Mouse (Mus musculus) 416B (cell line): Measurements from ENCODE around the gene Olfr790.
A peak's percentile ranks its signal among the peaks of the same experiment; 100 is the strongest.

ENCODE experiments used
- DNase-seq: peaks from one replicate; pipeline ENCODE4 v3.0.0; 2011; ENCODE audit warnings: low read depth

The Olfr790 gene

DNA sequence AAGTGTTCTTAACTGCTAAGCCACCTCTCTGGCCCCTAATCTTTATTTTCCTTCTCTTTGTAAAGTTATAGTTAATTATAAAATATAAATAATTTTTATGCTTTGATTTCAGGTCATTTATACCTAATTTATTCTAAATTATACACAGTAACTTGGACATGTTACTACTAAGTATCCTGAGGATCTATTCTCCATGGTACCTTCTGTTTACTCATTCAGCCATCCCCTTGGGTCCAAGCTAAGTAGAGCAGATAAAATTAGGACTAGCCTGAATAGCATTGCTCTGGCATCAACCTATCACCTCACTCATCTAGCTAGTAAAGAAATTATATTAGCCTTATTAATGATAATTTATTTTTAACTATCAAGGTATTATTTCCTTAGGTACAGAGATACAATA is at the start of gene Olfr790:
TSS of gene Olfr790 (plus strand) at position 301 of the 400 bp plus-strand sequence.
- no peak for DNase-seq

DNA sequence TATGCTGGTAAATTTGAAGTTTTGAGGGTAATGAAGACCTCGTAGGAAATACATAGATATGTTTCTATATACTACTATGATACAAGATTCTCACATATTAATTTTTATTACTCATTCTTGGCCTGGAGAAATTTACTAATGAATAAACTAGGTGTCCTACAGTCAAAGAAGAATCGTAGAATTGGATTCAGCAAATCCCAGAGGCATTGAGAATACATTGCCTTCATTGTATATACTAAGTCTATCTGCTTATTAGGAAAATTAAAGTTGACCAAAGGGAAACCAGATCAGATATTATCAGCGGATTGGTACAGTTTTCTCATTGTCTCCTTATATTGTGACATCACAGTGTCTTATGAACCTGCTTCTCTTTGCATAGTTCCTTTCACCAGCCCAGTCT is 36.7 kb upstream of the Olfr790 start, which contains the start of gene Olfr787:
TSS of gene Olfr787 (plus strand) at position 301 of the 400 bp plus-strand sequence.
- no peak for DNase-seq

DNA sequence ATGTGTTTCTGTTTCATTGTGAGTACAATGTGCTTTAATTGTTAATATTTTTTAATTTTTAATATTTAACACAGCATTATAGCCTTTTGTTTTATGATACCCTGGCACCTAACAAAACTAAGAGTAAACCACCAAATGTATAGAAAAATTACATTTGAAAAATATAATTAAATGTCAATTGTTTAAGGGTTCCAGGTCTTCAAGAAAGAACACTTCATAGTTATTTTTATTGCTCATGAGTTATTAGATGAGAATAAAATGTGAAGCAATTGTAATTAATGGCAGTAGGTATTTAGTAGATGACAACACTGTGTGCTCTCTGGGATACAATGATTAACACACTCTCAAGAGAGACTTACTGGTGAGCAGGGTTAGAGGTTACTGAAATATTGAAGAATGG is 27.6 kb upstream of the Olfr790 start, which contains the start of gene Olfr788:
TSS of gene Olfr788 (plus strand) at position 301 of the 400 bp plus-strand sequence.
- DNase-seq: no peak

DNA sequence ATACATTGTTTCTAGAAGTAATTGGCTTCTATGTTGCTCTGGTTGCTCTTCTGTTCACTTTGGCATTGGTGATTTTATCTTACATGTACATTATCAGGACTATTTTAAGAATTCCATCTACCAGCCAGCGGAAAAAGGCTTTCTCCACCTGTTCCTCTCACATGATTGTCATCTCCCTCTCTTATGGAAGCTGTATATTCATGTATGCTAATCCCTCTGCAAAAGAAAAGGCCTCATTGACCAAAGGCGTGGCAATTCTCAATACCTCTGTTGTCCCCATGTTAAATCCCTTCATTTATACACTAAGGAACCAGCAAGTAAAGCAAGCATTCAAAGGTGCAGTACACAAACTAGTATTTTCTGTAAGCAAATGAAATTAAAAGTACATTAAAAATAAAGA is 25.0 kb upstream of the Olfr790 start:
- DNase-seq: no peak

DNA sequence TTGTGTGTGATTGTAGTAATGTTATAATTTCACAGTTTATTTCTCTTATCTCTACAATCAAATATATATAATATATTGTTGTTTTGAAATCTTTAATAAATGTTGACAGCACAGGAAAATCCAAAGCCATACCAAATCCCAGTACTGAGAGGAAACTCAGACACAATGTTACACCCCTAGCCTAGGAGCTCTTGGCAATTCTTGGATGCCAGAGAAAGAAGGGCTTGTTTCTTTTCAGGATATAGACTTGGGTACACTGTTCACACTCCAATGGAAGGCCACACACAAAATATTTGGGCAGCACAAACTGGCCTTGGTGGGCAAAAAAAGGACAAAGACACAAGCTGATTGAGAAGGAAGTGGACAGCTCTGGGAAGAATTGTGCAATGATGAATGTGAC is 24.6 kb upstream of the Olfr790 start:
- DNase-seq: no peak

DNA sequence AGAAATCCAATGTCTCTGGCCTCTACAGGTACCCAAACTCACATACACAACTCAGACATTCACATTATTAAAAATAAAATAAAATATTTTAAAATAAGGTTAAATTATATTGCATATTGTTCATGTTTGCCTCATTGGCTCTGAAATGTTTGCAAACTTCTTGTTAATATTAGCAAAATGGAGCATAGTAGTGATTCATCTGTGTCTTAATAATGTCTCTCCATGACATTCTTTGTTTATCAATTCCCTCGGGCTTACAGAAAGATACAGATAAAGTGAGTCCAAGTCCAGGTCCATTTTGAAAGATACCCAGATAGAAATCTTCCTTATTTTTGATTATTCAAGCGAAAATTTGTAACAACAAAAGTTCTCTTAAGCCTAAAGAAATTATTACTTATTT is 13.8 kb upstream of the Olfr790 start, which contains the start of gene Olfr789:
TSS of gene Olfr789 (plus strand) at position 301 of the 400 bp plus-strand sequence.
- no peak for DNase-seq

DNA sequence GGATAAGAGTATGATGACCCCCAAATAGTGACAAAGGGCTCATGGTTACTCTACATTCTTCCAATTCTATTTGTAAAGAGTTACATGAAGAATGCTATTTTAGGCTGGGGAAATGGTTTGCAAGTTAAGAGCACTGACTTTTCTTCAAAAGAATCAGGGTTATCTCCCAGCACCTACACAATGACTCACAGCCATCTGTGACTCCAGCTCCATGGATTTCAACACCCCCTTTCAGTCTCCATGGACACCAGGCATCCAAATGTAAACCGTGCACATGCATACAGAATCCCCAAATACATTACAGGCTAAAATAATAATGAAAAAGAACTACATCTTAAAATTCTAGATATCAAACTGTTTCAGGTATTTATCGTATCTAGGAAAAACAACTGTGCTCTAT is 8.2 kb upstream of the Olfr790 start:
- no peak for DNase-seq

DNA sequence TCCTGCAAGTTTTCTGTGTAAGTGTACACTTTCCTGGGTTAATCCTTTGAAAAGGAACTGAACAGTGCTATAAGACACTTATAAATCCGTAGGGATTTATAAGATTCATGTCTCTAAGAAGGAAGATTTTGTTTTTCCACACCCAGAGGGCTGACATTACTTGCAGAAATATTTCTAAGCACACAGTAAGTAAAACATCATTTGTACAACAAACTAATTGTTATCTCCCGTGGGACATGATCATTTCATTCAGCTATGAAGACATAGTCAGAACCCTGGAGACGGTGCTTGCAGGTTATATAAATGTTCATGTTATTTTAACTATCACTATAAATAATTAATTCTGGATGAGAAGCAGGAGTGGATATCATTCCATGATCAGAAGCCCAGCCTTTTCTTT is 23.2 kb downstream of the Olfr790 start, which contains the start of gene Olfr791:
TSS of gene Olfr791 (plus strand) at position 301 of the 400 bp plus-strand sequence.
- no peak for DNase-seq

DNA sequence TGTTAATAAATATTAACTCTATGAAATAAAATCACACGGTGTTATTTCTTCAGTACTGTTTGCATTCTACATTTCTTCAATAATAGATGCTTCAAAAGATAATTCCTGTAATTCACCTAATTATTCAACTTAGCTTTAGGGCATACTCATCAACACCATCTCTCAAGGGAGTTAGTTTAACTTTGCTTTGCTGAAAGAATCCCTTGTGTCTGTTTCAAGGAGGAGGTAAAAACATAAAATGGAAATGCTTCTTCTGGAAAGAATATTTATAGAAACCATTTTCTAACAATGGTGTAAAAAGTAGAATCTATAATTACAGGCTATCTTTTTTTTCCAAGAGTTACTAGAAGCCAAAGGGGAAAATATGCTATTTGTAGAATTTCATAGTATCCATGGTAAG is 40.6 kb downstream of the Olfr790 start, which contains the start of gene Olfr792:
TSS of gene Olfr792 (plus strand) at position 301 of the 400 bp plus-strand sequence.
- no peak for DNase-seq

DNA sequence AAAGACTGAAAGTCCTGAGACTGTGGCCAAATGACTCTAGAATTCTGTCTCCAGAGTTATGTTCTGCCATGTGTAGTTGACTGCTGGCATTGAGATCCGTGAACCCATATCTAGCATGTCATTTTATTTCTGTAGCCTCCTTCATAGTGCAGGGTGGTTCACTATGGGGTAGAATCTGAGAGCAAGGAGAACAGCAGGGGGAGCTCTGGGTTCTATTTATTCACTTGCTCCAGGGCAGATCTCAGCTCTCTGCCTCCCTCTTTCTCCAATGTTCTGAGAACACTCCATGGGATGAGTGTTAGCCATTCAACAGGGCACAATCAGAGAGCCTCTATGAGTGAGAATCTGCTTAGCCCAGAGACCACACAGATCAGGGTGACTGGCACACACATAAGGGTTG is 51.1 kb downstream of the Olfr790 start:
- peak; percentile 25 for DNase-seq
